Mouse (Mus musculus) bone marrow macrophage, adult 2 months (primary cell): ENCODE data around the gene Hist2h2aa1.
"Not testable (repeated sequence)": the region's sequence is repeated elsewhere in the genome, so short reads cannot be mapped to it uniquely, and the experiment has no call there.

Source experiments
- CTCF ChIP-seq: IDR thresholded peaks from 2 replicates; pipeline ENCODE4 v1.5.1; 2012; ENCODE audit warnings: low read depth, mild to moderate bottlenecking, low read length, moderate library complexity
- POLR2A ChIP-seq: IDR thresholded peaks from 2 replicates; pipeline ENCODE4 v1.6.1; 2012; ENCODE audit warnings: mild to moderate bottlenecking, low read depth, low read length, borderline replicate concordance

- not testable (repeated sequence) for TF ChIP-seq POLR2A, CTCF
Measured at GRCm38 (mm10) chr3:96238954-96239793, 6.1 kb upstream of the Hist2h2aa1 start, which contains the start of gene Hist2h3c2.
